Mouse (Mus musculus): ENCODE measurements around the gene Insl6.

DNA sequence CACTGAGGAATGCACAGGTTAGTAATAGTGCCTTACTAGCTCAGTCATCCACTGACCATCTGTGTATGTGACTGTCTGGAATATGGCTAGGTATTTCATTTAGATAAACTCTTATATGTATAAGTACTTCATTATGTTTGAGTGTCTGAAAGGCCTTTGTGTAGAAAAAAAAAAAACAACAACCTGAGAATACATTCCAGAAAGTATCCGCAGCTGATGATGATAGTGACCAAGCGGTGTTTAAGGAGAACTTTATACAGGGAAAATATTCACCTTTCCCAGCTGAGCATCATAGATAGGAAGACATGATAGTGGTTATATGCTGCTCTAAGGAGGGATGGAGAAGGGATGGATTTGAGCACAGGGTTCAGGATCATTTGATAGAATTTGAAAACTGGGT is 42.9 kb upstream of the Insl6 start:
- TF ChIP-seq CTCF (IDR thresholded peaks at IDR 0.05; ENCODE audit: low read depth) (no peak), EP300 (IDR thresholded peaks at IDR 0.05; ENCODE audit: low read depth) (no peak)
